Mouse (Mus musculus): ENCODE data around the gene Sik3.

DNA sequence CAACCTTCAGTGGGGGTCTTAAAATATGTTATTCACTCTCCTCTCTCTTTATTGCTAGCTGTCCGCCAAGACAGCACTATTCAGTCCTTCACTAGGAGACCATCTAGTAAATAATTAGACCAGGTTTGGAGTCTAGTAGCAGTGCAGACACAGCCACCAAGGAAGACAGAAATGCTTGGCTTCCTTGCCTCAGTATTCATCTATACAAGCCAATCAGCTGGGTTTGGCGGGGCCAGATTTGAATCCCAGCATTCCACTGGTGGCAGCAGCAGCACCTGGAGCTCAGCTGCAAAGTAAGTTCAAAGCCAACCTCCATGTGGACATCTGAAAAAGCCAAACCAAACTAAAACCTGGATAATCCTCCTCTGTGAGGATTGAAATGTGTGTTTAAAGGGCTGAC lies 47.6 kb downstream of the Sik3 start:
- no peak for TF ChIP-seq MYOG (IDR thresholded peaks at IDR 0.05; ENCODE audit: control insufficient read depth in 1 of 3, insufficient read depth in 1 of 3, insufficient read length in 2 of 3, low read depth in 2 of 3)
- TF ChIP-seq REST (IDR thresholded peaks at IDR 0.05; ENCODE audit: insufficient read depth, insufficient read length), result no peak
- TF ChIP-seq MYOD1 (IDR thresholded peaks at IDR 0.05; ENCODE audit: control insufficient read depth in 1 of 3, insufficient read length in 2 of 3, low read depth in 2 of 3), result no peak
- TF ChIP-seq POLR2A (IDR thresholded peaks at IDR 0.05; ENCODE audit: insufficient read length, low read depth), result no peak
- no peak for TF ChIP-seq E2F4 (IDR thresholded peaks at IDR 0.05; ENCODE audit: insufficient read depth)
- TF ChIP-seq USF1 (IDR thresholded peaks at IDR 0.05; ENCODE audit: low read depth), result no peak
- no peak for TF ChIP-seq MAX (IDR thresholded peaks at IDR 0.05; ENCODE audit: low read depth)
- no peak for TF ChIP-seq POLR2AphosphoS2 (IDR thresholded peaks at IDR 0.05; ENCODE audit: insufficient read length, low read depth)
- no peak for TF ChIP-seq TCF12 (IDR thresholded peaks at IDR 0.05; ENCODE audit: insufficient read depth, poor library complexity, severe bottlenecking)
- no peak for TF ChIP-seq TCF3 (IDR thresholded peaks at IDR 0.05; ENCODE audit: insufficient read length, low read depth)
- no peak for TF ChIP-seq SRF (IDR thresholded peaks at IDR 0.05; ENCODE audit: control insufficient read depth, insufficient read length, low read depth)
